Mouse (Mus musculus): ENCODE measurements around the gene Ppdpf.

DNA sequence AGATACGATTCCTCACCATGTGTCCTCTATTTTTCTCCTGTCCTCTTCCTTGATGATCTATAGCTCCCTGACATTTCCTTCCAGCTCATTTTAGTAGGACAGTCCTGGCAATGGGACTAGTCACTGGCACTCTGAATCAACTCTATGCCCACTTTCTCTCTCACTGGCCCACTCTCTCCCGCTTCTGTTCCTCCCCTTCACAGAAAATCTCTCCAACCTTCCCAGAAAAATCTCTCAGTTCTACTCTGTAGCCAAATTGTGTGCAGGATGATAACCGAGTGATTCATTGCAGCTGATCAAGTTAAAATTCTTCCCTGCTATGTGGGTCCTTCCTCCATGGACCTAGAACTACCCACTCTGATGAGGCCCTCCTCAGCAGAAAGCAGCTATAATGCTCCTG is 12.4 kb upstream of the Ppdpf start:
- TF ChIP-seq CTCF (IDR thresholded peaks at IDR 0.05; ENCODE audit: low read depth) (no peak), EP300 (IDR thresholded peaks at IDR 0.05; ENCODE audit: low read depth) (no peak)

Measured in liver, embryonic 14.5 days (tissue).